Mouse (Mus musculus): ENCODE results near the gene Proca1. TPM values are rescaled to one million over a fixed set of nuclear protein-coding genes. Genes with fewer than 3 reads are reported as not detected.

Gene Proca1
- polyA plus RNA-seq (2012; rRNA removed), result 1.7 and 1.9 TPM in 2 replicates
- 2.1 and 3.2 TPM in 2 replicates for polyA plus RNA-seq (2014; fragmentation: Nextera tagmentation; extraction: Ambion mirVana)

GRCm38 (mm10) chr11:78193113-78193512, at the start of gene Proca1:
Gene Proca1, plus strand, starts transcription at chr11:78193392.
- Histone ChIP-seq H3K4me2 (replicated peaks; ENCODE audit: low read depth, low read length, severe bottlenecking) (peak within 1 kb of the TSS; percentile 56), H3K4me3 (replicated peaks; ENCODE audit: low read length) (peak within 1 kb of the TSS; percentile 47), H3K27me3 (ENCODE audit: control insufficient read depth, insufficient read depth, low read length) (no peaks in the 10 kb centered on the region), H3K27ac (replicated peaks; ENCODE audit: low read depth, low read length) (no peak within 1 kb of the TSS), H3K9ac (ENCODE audit: low read depth, low read length, severe bottlenecking) (no peak within 1 kb of the TSS), H3K9me3 (ENCODE audit: control insufficient read depth, low read length) (no peaks in the 10 kb centered on the region), H3K36me3 (ENCODE audit: control insufficient read depth, insufficient read depth, low read length) (peaks cover 34% of the 10 kb centered on the region), H3K4me1 (ENCODE audit: control insufficient read depth, insufficient read depth, low read length) (peaks cover 14% of the 10 kb centered on the region)
- DNase-seq (ENCODE audit: low spot score) (no peak), ATAC-seq (ENCODE audit: low FRiP score, low read depth) (no peak)
- 85% methylated on average over 1 of the region's 1 CpGs for WGBS
- TF ChIP-seq POLR2A (IDR thresholded peaks at IDR 0.05; ENCODE audit: borderline replicate concordance, extremely low read depth, insufficient read depth, insufficient read length), result no peak

- Histone ChIP-seq H3K27me3 (ENCODE audit: control insufficient read depth, insufficient read depth, low read length) (no peaks in the 10 kb centered on the region), H3K4me1 (ENCODE audit: control insufficient read depth, insufficient read depth, low read length) (no peaks in the 10 kb centered on the region), H3K27ac (replicated peaks; ENCODE audit: low read depth, low read length) (no peak overlapping the region), H3K4me3 (replicated peaks; ENCODE audit: low read length) (no peak overlapping the region), H3K36me3 (ENCODE audit: control insufficient read depth, insufficient read depth, low read length) (peaks cover 50% of the 10 kb centered on the region), H3K9me3 (ENCODE audit: control insufficient read depth, low read length) (no peaks in the 10 kb centered on the region), H3K9ac (ENCODE audit: low read depth, low read length, severe bottlenecking) (no peak overlapping the region), H3K4me2 (replicated peaks; ENCODE audit: low read depth, low read length, severe bottlenecking) (no peak overlapping the region)
- DNase-seq (ENCODE audit: low spot score) (no peak), ATAC-seq (ENCODE audit: low FRiP score, low read depth) (no peak)
- 87% methylated on average over 2 of the region's 2 CpGs for WGBS
- no peak for TF ChIP-seq POLR2A (IDR thresholded peaks at IDR 0.05; ENCODE audit: borderline replicate concordance, extremely low read depth, insufficient read depth, insufficient read length)
These were observed 49.7 kb upstream of the Proca1 start for GRCm38 (mm10) chr11:78143520-78143919.

- no peak overlapping the region for H3K9ac ChIP-seq (ENCODE audit: low read depth, low read length, severe bottlenecking)
- no peaks in the 10 kb centered on the region for H3K4me1 ChIP-seq (ENCODE audit: control insufficient read depth, insufficient read depth, low read length)
- TF ChIP-seq POLR2A (IDR thresholded peaks at IDR 0.05; ENCODE audit: borderline replicate concordance, extremely low read depth, insufficient read depth, insufficient read length), result no peak
- H3K9me3 ChIP-seq (ENCODE audit: control insufficient read depth, low read length), result no peaks in the 10 kb centered on the region
- no peak for DNase-seq (ENCODE audit: low spot score)
- H3K27ac ChIP-seq (replicated peaks; ENCODE audit: low read depth, low read length), result no peak overlapping the region
- H3K36me3 ChIP-seq (ENCODE audit: control insufficient read depth, insufficient read depth, low read length), result peaks cover 67% of the 10 kb centered on the region
- ATAC-seq (ENCODE audit: low FRiP score, low read depth), result no peak
- H3K27me3 ChIP-seq (ENCODE audit: control insufficient read depth, insufficient read depth, low read length), result no peaks in the 10 kb centered on the region
- no peak overlapping the region for H3K4me2 ChIP-seq (replicated peaks; ENCODE audit: low read depth, low read length, severe bottlenecking)
- H3K4me3 ChIP-seq (replicated peaks; ENCODE audit: low read length), result no peak overlapping the region
- 84% methylated on average over 5 of the region's 5 CpGs for WGBS
These were observed 47.0 kb upstream of the Proca1 start for GRCm38 (mm10) chr11:78146168-78146567.

GRCm38 (mm10) chr11:78146707-78147543, 46.3 kb upstream of the Proca1 start:
- peaks cover 71% of the 10 kb centered on the region for H3K36me3 ChIP-seq (ENCODE audit: control insufficient read depth, insufficient read depth, low read length)
- no peak overlapping the region for H3K27ac ChIP-seq (replicated peaks; ENCODE audit: low read depth, low read length)
- no peak for TF ChIP-seq POLR2A (IDR thresholded peaks at IDR 0.05; ENCODE audit: borderline replicate concordance, extremely low read depth, insufficient read depth, insufficient read length)
- H3K27me3 ChIP-seq (ENCODE audit: control insufficient read depth, insufficient read depth, low read length), result no peaks in the 10 kb centered on the region
- peaks cover under 1% of the 10 kb centered on the region; the same call in 1 of the 2 replicates for H3K4me1 ChIP-seq (ENCODE audit: control insufficient read depth, insufficient read depth, low read length)
- DNase-seq (ENCODE audit: low spot score), result no peak
- H3K9ac ChIP-seq (ENCODE audit: low read depth, low read length, severe bottlenecking), result no peak overlapping the region
- no peak for ATAC-seq (ENCODE audit: low FRiP score, low read depth)
- H3K9me3 ChIP-seq (ENCODE audit: control insufficient read depth, low read length), result no peaks in the 10 kb centered on the region
- no peak overlapping the region for H3K4me3 ChIP-seq (replicated peaks; ENCODE audit: low read length)
- 90% methylated on average over 6 of the region's 6 CpGs for WGBS
- no peak overlapping the region for H3K4me2 ChIP-seq (replicated peaks; ENCODE audit: low read depth, low read length, severe bottlenecking)

GRCm38 (mm10) chr11:78151161-78151560, 42.0 kb upstream of the Proca1 start:
- H3K4me2 ChIP-seq (replicated peaks; ENCODE audit: low read depth, low read length, severe bottlenecking), result no peak overlapping the region
- WGBS, result 42% methylated on average over 1 of the region's 1 CpGs
- peaks cover 82% of the 10 kb centered on the region for H3K36me3 ChIP-seq (ENCODE audit: control insufficient read depth, insufficient read depth, low read length)
- H3K9ac ChIP-seq (ENCODE audit: low read depth, low read length, severe bottlenecking), result no peak overlapping the region
- ATAC-seq (ENCODE audit: low FRiP score, low read depth) (no peak), DNase-seq (ENCODE audit: low spot score) (no peak)
- H3K27me3 ChIP-seq (ENCODE audit: control insufficient read depth, insufficient read depth, low read length), result no peaks in the 10 kb centered on the region
- peaks cover 11% of the 10 kb centered on the region for H3K4me1 ChIP-seq (ENCODE audit: control insufficient read depth, insufficient read depth, low read length)
- no peak for TF ChIP-seq POLR2A (IDR thresholded peaks at IDR 0.05; ENCODE audit: borderline replicate concordance, extremely low read depth, insufficient read depth, insufficient read length)
- H3K9me3 ChIP-seq (ENCODE audit: control insufficient read depth, low read length), result no peaks in the 10 kb centered on the region
- no peak overlapping the region for H3K4me3 ChIP-seq (replicated peaks; ENCODE audit: low read length)
- H3K27ac ChIP-seq (replicated peaks; ENCODE audit: low read depth, low read length), result no peak overlapping the region
